8 mouse cellular contexts compared by ENCODE assay signal in genomic region chr5:41843419-41844146, GRCm38 (mm10). TPM values are rescaled to one million over a fixed set of nuclear protein-coding genes. Genes with fewer than 3 reads are reported as not detected.
DNase-seq lines count a peak whose midpoint lies in the region; ATAC-seq lines count a peak whose summit lies in the region.

No protein-coding gene starts in this region.

- 1% methylated on average over 46 of the region's 46 CpGs for WGBS in heart, embryonic 15.5 days

- no peaks in the 10 kb centered on the region for H3K9me3 ChIP-seq in erythroblast, embryonic 14.5 days (ENCODE audit: control insufficient read depth, low read length)
- no peaks in the 10 kb centered on the region for H3K9me3 ChIP-seq in heart, embryonic 15.5 days (replicated peaks)

- peaks cover 40% of the 10 kb centered on the region for H3K4me1 ChIP-seq in erythroblast, embryonic 14.5 days (ENCODE audit: control insufficient read depth)
- peaks cover 15% of the 10 kb centered on the region for H3K4me1 ChIP-seq in heart, embryonic 15.5 days (replicated peaks)

- H3K4me3 ChIP-seq in erythroblast, embryonic 14.5 days (replicated peaks) = peak overlapping the region; percentile 94
- H3K4me3 ChIP-seq in heart, embryonic 15.5 days = peak overlapping the region; percentile 91

- peak; percentile 12 for DNase-seq in thymus, postnatal 0 days (ENCODE audit: low spot score)
- DNase-seq in thymus, adult 18-20 months = no peak
- peak; percentile 4 for DNase-seq in lung, postnatal 10 days
- DNase-seq in gastrocnemius, adult 18-20 months (ENCODE audit: low spot score) = no peak
- no peak for DNase-seq in retina, embryonic 14.5 days (ENCODE audit: low spot score)

- no peaks in the 10 kb centered on the region for H3K27me3 ChIP-seq in erythroblast, embryonic 14.5 days (ENCODE audit: control insufficient read depth)
- H3K27me3 ChIP-seq in heart, embryonic 15.5 days = no peaks in the 10 kb centered on the region

- H3K36me3 ChIP-seq in erythroblast, embryonic 14.5 days (ENCODE audit: control insufficient read depth) = peaks cover 20% of the 10 kb centered on the region
- no peaks in the 10 kb centered on the region for H3K36me3 ChIP-seq in heart, embryonic 15.5 days

- H3K4me2 ChIP-seq in heart, embryonic 15.5 days = peak overlapping the region; percentile 66

- peak overlapping the region; percentile 82 for H3K27ac ChIP-seq in heart, embryonic 15.5 days

- ATAC-seq in erythroblast, adult 5-6 weeks (replicated peaks; ENCODE audit: low FRiP score, poor library complexity, severe bottlenecking) = no peak
- ATAC-seq in heart, embryonic 15.5 days (replicated peaks; ENCODE audit: insufficient number of reproducible peaks, insufficient read depth, low FRiP score, low read depth) = no peak

- H3K9ac ChIP-seq in heart, embryonic 15.5 days = peak overlapping the region; percentile 93

RNA-seq across cellular contexts. Expression of gene Bod1l, which starts 0.5 kb away (rescaled TPM):
- 0.80 and 1.1 TPM in 2 replicates for polyA plus RNA-seq in erythroblast, embryonic 14.5 days (2012)
- 11.9 and 15.0 TPM in 2 replicates for total RNA-seq in erythroblast, adult 5-6 weeks (2015; ENCODE audit: low replicate concordance)
- total RNA-seq in erythroblast, adult 5-6 weeks (2017; ENCODE audit: low replicate concordance) = 17.4 and 20.9 TPM in 2 replicates
- polyA plus RNA-seq in thymus, postnatal 0 days (2015; fragmentation: Nextera tagmentation; extraction: Ambion mirVana) = 25.6 and 31.8 TPM in 2 replicates
- 13.8 and 14.6 TPM in 2 replicates for polyA plus RNA-seq in heart, embryonic 15.5 days (2015; fragmentation: Nextera tagmentation; extraction: Ambion mirVana)
- total RNA-seq in gastrocnemius, adult 18-20 months (2021) = 10 to 100 TPM; 14.5 to 15.3 TPM

Comparison
In these comparisons a context has a peak if more than half of its experiments do, and no peak if none do; other contexts are left out.
1. DNase-seq: peak in thymus, postnatal 0 days (single experiment) and lung, postnatal 10 days (single experiment); none in thymus, adult 18-20 months (0 of 2), gastrocnemius, adult 18-20 months (single experiment) and retina, embryonic 14.5 days (single experiment).